ENCODE assay signal across 10 mouse cellular contexts in the genomic region with DNA sequence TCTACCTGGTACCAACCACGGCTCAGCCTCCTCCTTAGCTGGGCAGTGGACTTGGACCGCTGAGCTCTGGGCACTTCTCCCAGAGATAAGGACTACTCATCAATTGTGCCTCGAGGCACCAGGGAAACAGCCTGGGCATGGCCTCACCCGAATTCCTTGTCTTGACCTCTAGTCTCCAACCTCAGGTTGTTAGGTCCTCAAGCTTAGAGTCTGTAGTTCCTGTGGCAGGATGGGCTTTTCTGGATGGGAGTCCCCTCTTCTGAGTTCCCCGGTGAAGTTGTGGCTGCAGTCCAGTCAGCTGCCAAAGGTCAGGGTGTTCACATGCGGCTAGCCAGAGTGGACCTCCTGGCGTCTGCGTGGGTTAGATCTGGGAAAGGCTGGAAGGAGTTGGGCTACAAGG. TPM values are rescaled to one million over a fixed set of nuclear protein-coding genes. Genes with fewer than 3 reads are reported as not detected.
DNase-seq lines count a peak whose midpoint lies in the region; ATAC-seq and TF ChIP-seq lines count a peak whose summit lies in the region.
"Had no signal": no experiment of that assay in that cellular context is flagged by ENCODE, and none has a peak within 500 bp of the region (broad histone marks: within the 10 kb centered on the region; RNA-seq: fewer than 3 reads in every experiment).

No protein-coding gene starts in this region.

- no peak overlapping the region for H3K4me3 ChIP-seq in kidney, adult 2 months (ENCODE audit: insufficient read depth, low read depth, low read length)
- peak overlapping the region; percentile 67 for H3K4me3 ChIP-seq in heart, embryonic 15.5 days
- no peak overlapping the region for H3K4me3 ChIP-seq in liver, embryonic 11.5 days (ENCODE audit: low read depth, low read length)

- H3K4me1 ChIP-seq in kidney, adult 2 months (ENCODE audit: control insufficient read depth, insufficient read depth, low read length) = peaks cover 24% of the 10 kb centered on the region
- H3K4me1 ChIP-seq in heart, embryonic 15.5 days (replicated peaks) = peaks cover 84% of the 10 kb centered on the region
- peaks cover 41% of the 10 kb centered on the region for H3K4me1 ChIP-seq in liver, embryonic 11.5 days (replicated peaks; ENCODE audit: control insufficient read depth, insufficient read depth, low read length)

- peak overlapping the region; percentile 89 for H3K4me2 ChIP-seq in heart, embryonic 15.5 days
- peak overlapping the region; percentile 77 for H3K4me2 ChIP-seq in liver, embryonic 11.5 days

- peak; percentile 43 for DNase-seq in kidney, adult 2 months
- DNase-seq in kidney, adult 11 months = no peak
- DNase-seq in MN1 (ENCODE audit: low spot score) = peak; percentile 17
- DNase-seq in liver, embryonic 11.5 days (ENCODE audit: low spot score) = no peak
- DNase-seq in cerebellum, postnatal 4 days (ENCODE audit: low spot score in 2 of 2) = no peak
- no peak for DNase-seq in cerebellum, adult 9-10 months
- no peak for DNase-seq in thymus, postnatal 14 days
- DNase-seq: adrenal gland, adult 8-10 months; right cerebral cortex, adult 18-20 months had no signal

- 24% methylated on average over 8 of the region's 8 CpGs for WGBS in kidney, adult 2 months
- 55% methylated on average over 8 of the region's 8 CpGs for WGBS in heart, embryonic 15.5 days
- 63% methylated on average over 8 of the region's 8 CpGs for WGBS in liver, embryonic 11.5 days

- no peak for TF ChIP-seq CTCF in kidney, adult 2 months (conservative IDR thresholded peaks at IDR 0.05; ENCODE audit: insufficient read depth, insufficient read length, low read depth, low read length)

- H3K9ac ChIP-seq in heart, embryonic 15.5 days = no peak overlapping the region
- no peak overlapping the region for H3K9ac ChIP-seq in liver, embryonic 11.5 days (ENCODE audit: low read depth, low read length)

- no peak for TF ChIP-seq POLR2A in kidney, adult 2 months (IDR thresholded peaks at IDR 0.05; ENCODE audit: low read depth, low read length)

- H3K9me3 ChIP-seq in heart, embryonic 15.5 days (replicated peaks) = no peaks in the 10 kb centered on the region
- no peaks in the 10 kb centered on the region for H3K9me3 ChIP-seq in liver, embryonic 11.5 days (ENCODE audit: control insufficient read depth, low read length)

- no peak for ATAC-seq in heart, embryonic 15.5 days (replicated peaks; ENCODE audit: insufficient number of reproducible peaks, insufficient read depth, low FRiP score, low read depth)
- ATAC-seq in liver, embryonic 11.5 days (replicated peaks; ENCODE audit: low FRiP score) = no peak

- H3K27me3 ChIP-seq in kidney, adult 2 months (replicated peaks; ENCODE audit: control insufficient read depth, insufficient read depth, low read length) = no peaks in the 10 kb centered on the region
- H3K27me3 ChIP-seq in heart, embryonic 15.5 days = no peaks in the 10 kb centered on the region
- peaks cover 22% of the 10 kb centered on the region for H3K27me3 ChIP-seq in liver, embryonic 11.5 days (replicated peaks; ENCODE audit: control insufficient read depth, insufficient read depth, low read length)

- no peak overlapping the region for H3K27ac ChIP-seq in kidney, adult 2 months (ENCODE audit: insufficient read depth, low read depth, low read length)
- no peak overlapping the region for H3K27ac ChIP-seq in heart, embryonic 15.5 days
- no peak overlapping the region for H3K27ac ChIP-seq in liver, embryonic 11.5 days (ENCODE audit: low read depth, low read length)

- H3K36me3 ChIP-seq in kidney, adult 2 months (ENCODE audit: control insufficient read depth, insufficient read depth, low read length) = no peaks in the 10 kb centered on the region
- H3K36me3 ChIP-seq in heart, embryonic 15.5 days = no peaks in the 10 kb centered on the region; the same call in 1 of the 2 replicates
- H3K36me3 ChIP-seq in liver, embryonic 11.5 days (ENCODE audit: control insufficient read depth, insufficient read depth, low read length) = no peaks in the 10 kb centered on the region

RNA-seq across cellular contexts. Expression of a gene that starts 4.9 kb away (rescaled TPM):
- 195 and 229 TPM in 2 replicates for polyA plus RNA-seq in kidney, adult 2 months (2012; rRNA removed)
- polyA plus RNA-seq in heart, embryonic 15.5 days (2015; fragmentation: Nextera tagmentation; extraction: Ambion mirVana) = 646 and 685 TPM in 2 replicates
- polyA plus RNA-seq in liver, embryonic 11.5 days (2014; fragmentation: Nextera tagmentation; extraction: Ambion mirVana) = 148 and 150 TPM in 2 replicates

RNA-seq across cellular contexts. Expression of a gene that starts 5.2 kb away (rescaled TPM):
- 1.0 and 1.3 TPM in 2 replicates for polyA plus RNA-seq in kidney, adult 2 months (2012; rRNA removed)
- polyA plus RNA-seq in heart, embryonic 15.5 days (2015; fragmentation: Nextera tagmentation; extraction: Ambion mirVana) = 15.4 and 31.7 TPM in 2 replicates
- polyA plus RNA-seq in liver, embryonic 11.5 days (2014; fragmentation: Nextera tagmentation; extraction: Ambion mirVana) = 23.5 and 24.2 TPM in 2 replicates

RNA-seq across cellular contexts. Expression of a gene that starts 11.0 kb away (rescaled TPM):
- polyA plus RNA-seq in kidney, adult 2 months (2012; rRNA removed) = 221 and 233 TPM in 2 replicates
- 1,571 and 1,711 TPM in 2 replicates for polyA plus RNA-seq in heart, embryonic 15.5 days (2015; fragmentation: Nextera tagmentation; extraction: Ambion mirVana)
- polyA plus RNA-seq in liver, embryonic 11.5 days (2014; fragmentation: Nextera tagmentation; extraction: Ambion mirVana) = 80.6 and 86.9 TPM in 2 replicates

RNA-seq across cellular contexts. Expression of a gene that starts 34.7 kb away (rescaled TPM):
- 0.27 and 0.41 TPM in 2 replicates for polyA plus RNA-seq in kidney, adult 2 months (2012; rRNA removed)
- 2.0 and 7.8 TPM in 2 replicates for polyA plus RNA-seq in heart, embryonic 15.5 days (2015; fragmentation: Nextera tagmentation; extraction: Ambion mirVana)
- 1.1 and 2.0 TPM in 2 replicates for polyA plus RNA-seq in liver, embryonic 11.5 days (2014; fragmentation: Nextera tagmentation; extraction: Ambion mirVana)

RNA-seq across cellular contexts. Expression of a gene that starts 53.0 kb away (rescaled TPM):
- polyA plus RNA-seq in kidney, adult 2 months (2012; rRNA removed) = 39.0 and 44.4 TPM in 2 replicates
- 11.3 and 11.4 TPM in 2 replicates for polyA plus RNA-seq in heart, embryonic 15.5 days (2015; fragmentation: Nextera tagmentation; extraction: Ambion mirVana)
- 17.7 and 19.2 TPM in 2 replicates for polyA plus RNA-seq in liver, embryonic 11.5 days (2014; fragmentation: Nextera tagmentation; extraction: Ambion mirVana)

Comparison
In these comparisons a context has a peak if more than half of its experiments do, and no peak if none do; other contexts are left out.
1. DNase-seq: peak in kidney, adult 2 months (single experiment) and MN1 (single experiment); none in kidney, adult 11 months (single experiment), liver, embryonic 11.5 days (single experiment), cerebellum, postnatal 4 days (0 of 2), cerebellum, adult 9-10 months (single experiment) and thymus, postnatal 14 days (single experiment).